10 mouse cellular contexts compared by ENCODE assay signal in genomic region chr11:54006901-54007300, GRCm38 (mm10). TPM values are rescaled to one million over a fixed set of nuclear protein-coding genes. Genes with fewer than 3 reads are reported as not detected.
DNase-seq lines count a peak whose midpoint lies in the region; ATAC-seq and TF ChIP-seq lines count a peak whose summit lies in the region.
"Had no signal": no experiment of that assay in that cellular context is flagged by ENCODE, and none has a peak within 500 bp of the region (broad histone marks: within the 10 kb centered on the region; RNA-seq: fewer than 3 reads in every experiment).

No protein-coding gene starts in this region.

- no peak for ATAC-seq in forebrain, embryonic 14.5 days

- H3K4me1 ChIP-seq in heart, embryonic 10.5 days = peaks cover 13% of the 10 kb centered on the region
- peaks cover 8% of the 10 kb centered on the region for H3K4me1 ChIP-seq in bone marrow, adult 2 months (ENCODE audit: control insufficient read depth, insufficient read depth, low read length)
- H3K4me1 ChIP-seq in forebrain, embryonic 14.5 days (ENCODE audit: control insufficient read depth, insufficient read depth, low read length) = no peaks in the 10 kb centered on the region
- H3K4me1 ChIP-seq: midbrain, embryonic 12.5 days had no signal

- H3K27me3 ChIP-seq in heart, embryonic 10.5 days (ENCODE audit: insufficient read depth, poor library complexity, severe bottlenecking) = 0 out of 2 replicates have a peak, but pooled peaks cover 3% of the 10 kb centered on the region
- H3K27me3 ChIP-seq in forebrain, embryonic 14.5 days (replicated peaks; ENCODE audit: control insufficient read depth, insufficient read depth, low read length) = no peaks in the 10 kb centered on the region
- H3K27me3 ChIP-seq: heart, embryonic 15.5 days; midbrain, embryonic 12.5 days had no signal

- no peak overlapping the region for H3K27ac ChIP-seq in heart, embryonic 10.5 days
- peak overlapping the region; percentile 70 for H3K27ac ChIP-seq in bone marrow, adult 2 months (ENCODE audit: control insufficient read depth, insufficient read depth, low read depth, low read length, poor library complexity)
- no peak overlapping the region for H3K27ac ChIP-seq in forebrain, embryonic 14.5 days (ENCODE audit: low read depth, low read length)
- H3K27ac ChIP-seq: heart, embryonic 15.5 days; midbrain, embryonic 12.5 days had no signal

- no peak for TF ChIP-seq CTCF in bone marrow, adult 2 months (IDR thresholded peaks at IDR 0.05; ENCODE audit: control insufficient read depth, insufficient read depth, low read length)

- DNase-seq in heart, adult 18-20 months = peak; percentile 79 to 84
- DNase-seq in heart, embryonic 10.5 days (ENCODE audit: low spot score) = no peak
- peak; percentile 70 for DNase-seq in gastrocnemius, postnatal 25 days
- DNase-seq in kidney, postnatal 4 days = peak; percentile 69 to 74
- no peak for DNase-seq in testis, postnatal 10 days (ENCODE audit: low spot score)
- no peak for DNase-seq in forebrain, embryonic 14.5 days (ENCODE audit: low spot score)
- DNase-seq in left cerebral cortex, adult 18-20 months (ENCODE audit: low spot score in 2 of 2) = no peak

- no peaks in the 10 kb centered on the region for H3K36me3 ChIP-seq in heart, embryonic 10.5 days
- no peaks in the 10 kb centered on the region for H3K36me3 ChIP-seq in forebrain, embryonic 14.5 days (ENCODE audit: control insufficient read depth, insufficient read depth, low read length)
- H3K36me3 ChIP-seq: heart, embryonic 15.5 days; midbrain, embryonic 12.5 days had no signal

- H3K4me3 ChIP-seq in heart, embryonic 10.5 days = no peak overlapping the region
- H3K4me3 ChIP-seq in bone marrow, adult 2 months (replicated peaks; ENCODE audit: control insufficient read depth, low read depth, low read length) = no peak overlapping the region
- H3K4me3 ChIP-seq in forebrain, embryonic 14.5 days (ENCODE audit: low read depth, low read length) = no peak overlapping the region
- H3K4me3 ChIP-seq: heart, embryonic 15.5 days; midbrain, embryonic 12.5 days had no signal

- H3K9me3 ChIP-seq in heart, embryonic 10.5 days = no peaks in the 10 kb centered on the region
- no peaks in the 10 kb centered on the region for H3K9me3 ChIP-seq in forebrain, embryonic 14.5 days (replicated peaks; ENCODE audit: control insufficient read depth, low read length)
- H3K9me3 ChIP-seq: heart, embryonic 15.5 days; midbrain, embryonic 12.5 days had no signal

- TF ChIP-seq POLR2A in bone marrow, adult 2 months (IDR thresholded peaks at IDR 0.05; ENCODE audit: borderline replicate concordance, control insufficient read depth, low read depth, low read length) = no peak

- WGBS in heart, embryonic 10.5 days = 69% methylated on average over 4 of the region's 4 CpGs
- WGBS in bone marrow, adult 2 months = 87% methylated on average over 4 of the region's 4 CpGs
- WGBS in forebrain, embryonic 14.5 days = 83% methylated on average over 4 of the region's 4 CpGs

- H3K4me2 ChIP-seq in forebrain, embryonic 14.5 days (ENCODE audit: low read length) = no peak overlapping the region
- H3K4me2 ChIP-seq: heart, embryonic 15.5 days; midbrain, embryonic 12.5 days had no signal

- H3K9ac ChIP-seq in forebrain, embryonic 14.5 days (ENCODE audit: low read length) = no peak overlapping the region
- H3K9ac ChIP-seq: heart, embryonic 15.5 days; midbrain, embryonic 12.5 days had no signal

RNA-seq across cellular contexts. Expression of gene Slc22a4, which starts 21.0 kb away (rescaled TPM):
- total RNA-seq in heart, adult 18-20 months (2021) = 1 to 10 TPM; 4.6 to 5.8 TPM
- polyA plus RNA-seq in heart, embryonic 10.5 days (2016; fragmentation: Nextera tagmentation; extraction: Ambion mirVana) = 3.4 and 4.5 TPM in 2 replicates
- polyA plus RNA-seq in bone marrow, adult 2 months (2011; ENCODE audit: insufficient read depth, insufficient read length, low replicate concordance, missing spikeins) = 20.7 and 34.8 TPM in 2 replicates
- total RNA-seq in gastrocnemius, postnatal 25 days (2021) = 1 to 10 TPM; 1.6 to 6.9 TPM
- 1.1 TPM in 2 replicates for polyA plus RNA-seq in forebrain, embryonic 14.5 days (2014; fragmentation: Nextera tagmentation; extraction: Ambion mirVana)
- total RNA-seq in left cerebral cortex, adult 18-20 months (2021) = 1 to 10 TPM; 6.7 to 7.1 TPM

RNA-seq across cellular contexts. Expression of gene Slc22a21, which starts 26.8 kb away (rescaled TPM):
- 1 to 10 TPM; 1.0 to 1.7 TPM for total RNA-seq in heart, adult 18-20 months (2021)
- 1.7 and 2.7 TPM in 2 replicates for polyA plus RNA-seq in heart, embryonic 10.5 days (2016; fragmentation: Nextera tagmentation; extraction: Ambion mirVana)
- polyA plus RNA-seq in bone marrow, adult 2 months (2011; ENCODE audit: insufficient read depth, insufficient read length, low replicate concordance, missing spikeins) = 3.1 and 6.3 TPM in 2 replicates
- 1 to 10 TPM in 1 of 2 experiments, under 1 TPM in 1; 1.00 to 1.4 TPM for total RNA-seq in gastrocnemius, postnatal 25 days (2021)
- 1.2 and 2.0 TPM in 2 replicates for polyA plus RNA-seq in forebrain, embryonic 14.5 days (2014; fragmentation: Nextera tagmentation; extraction: Ambion mirVana)
- total RNA-seq in left cerebral cortex, adult 18-20 months (2021) = 1 to 10 TPM; 1.1 to 1.4 TPM

Comparison
In these comparisons a context has a peak if more than half of its experiments do, and no peak if none do; other contexts are left out.
1. DNase-seq: peak in heart, adult 18-20 months (2 of 2), gastrocnemius, postnatal 25 days (single experiment) and kidney, postnatal 4 days (2 of 2); none in heart, embryonic 10.5 days (single experiment), testis, postnatal 10 days (single experiment), forebrain, embryonic 14.5 days (single experiment) and left cerebral cortex, adult 18-20 months (0 of 2).